Mouse (Mus musculus): ENCODE measurements around the gene Mylk3. TPM values are rescaled to one million over a fixed set of nuclear protein-coding genes. Genes with fewer than 3 reads are reported as not detected.

The Mylk3 gene
- polyA plus RNA-seq, 1 experiment from 2014 or later = 1.7 TPM

DNA sequence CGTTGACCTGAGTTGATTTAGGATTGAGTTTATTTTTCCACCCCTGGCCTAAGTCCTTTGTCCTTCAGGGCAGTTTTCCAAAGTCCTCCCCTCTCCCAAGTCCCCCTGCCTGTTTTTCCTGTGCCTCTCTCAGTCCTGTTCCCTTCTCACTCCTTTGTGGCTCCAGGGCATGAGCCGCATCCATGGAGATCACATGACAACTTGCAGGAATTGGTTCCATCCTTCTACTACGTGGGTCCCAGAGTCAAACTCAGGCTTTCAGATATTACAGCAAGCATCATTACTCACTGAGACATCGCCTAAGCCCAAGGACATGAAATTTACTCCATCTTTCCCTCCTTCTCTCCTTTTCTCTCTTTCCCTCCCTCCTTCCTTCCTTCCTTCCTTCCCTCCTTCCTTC, 23.9 kb downstream of the Mylk3 start:
- no peak overlapping the region for H3K27ac ChIP-seq (replicated peaks; ENCODE audit: low read depth, low read length)
- H3K4me1 ChIP-seq (ENCODE audit: control insufficient read depth, insufficient read depth, low read length) = peaks cover 8% of the 10 kb centered on the region; the same call in 1 of the 2 replicates
- no peak overlapping the region for H3K4me3 ChIP-seq (ENCODE audit: low read depth, low read length)
- no peak for DNase-seq (ENCODE audit: low spot score)
- H3K27me3 ChIP-seq (ENCODE audit: control insufficient read depth, insufficient read depth, low read length) = no peaks in the 10 kb centered on the region
- no peak for ATAC-seq (ENCODE audit: insufficient number of reproducible peaks, low FRiP score, low TSS enrichment, low read depth)
- H3K4me2 ChIP-seq (ENCODE audit: low read depth, severe bottlenecking) = no peak overlapping the region; the same call in 1 of the 2 replicates
- H3K36me3 ChIP-seq (ENCODE audit: control insufficient read depth, insufficient read depth, low read length) = no peaks in the 10 kb centered on the region
- H3K9ac ChIP-seq (ENCODE audit: low read length) = no peak overlapping the region
- H3K9me3 ChIP-seq (ENCODE audit: control insufficient read depth, low read length) = no peaks in the 10 kb centered on the region
- WGBS = 79% methylated on average over 4 of the region's 4 CpGs

DNA sequence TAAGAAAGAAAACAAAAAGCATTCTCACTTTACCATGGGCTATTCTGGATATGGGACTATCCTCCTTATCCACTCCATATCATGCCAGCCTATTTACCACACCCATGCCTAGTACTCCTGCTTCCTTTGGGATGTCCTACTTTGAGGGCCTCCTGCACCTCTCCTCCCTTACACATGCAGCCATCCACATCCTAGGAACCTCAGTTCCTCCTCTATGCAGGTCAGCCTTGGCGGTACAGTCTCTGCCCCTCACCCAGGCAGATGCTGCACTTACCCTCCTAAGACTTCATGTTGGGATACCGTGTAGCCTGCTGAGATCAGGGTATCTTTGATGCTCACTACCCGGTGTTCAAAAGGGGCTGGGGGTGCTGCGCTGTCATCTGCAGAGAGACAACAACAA, 32.9 kb downstream of the Mylk3 start:
- H3K27ac ChIP-seq (replicated peaks; ENCODE audit: low read depth, low read length) = no peak overlapping the region
- no peak overlapping the region for H3K9ac ChIP-seq (ENCODE audit: low read length)
- H3K4me3 ChIP-seq (ENCODE audit: low read depth, low read length) = no peak overlapping the region
- WGBS = 75% methylated on average over 4 of the region's 4 CpGs
- no peaks in the 10 kb centered on the region for H3K27me3 ChIP-seq (ENCODE audit: control insufficient read depth, insufficient read depth, low read length)
- DNase-seq (ENCODE audit: low spot score) (no peak), ATAC-seq (ENCODE audit: insufficient number of reproducible peaks, low FRiP score, low TSS enrichment, low read depth) (no peak)
- no peak overlapping the region for H3K4me2 ChIP-seq (ENCODE audit: low read depth, severe bottlenecking)
- H3K9me3 ChIP-seq (ENCODE audit: control insufficient read depth, low read length) = no peaks in the 10 kb centered on the region
- H3K4me1 ChIP-seq (ENCODE audit: control insufficient read depth, insufficient read depth, low read length) = no peaks in the 10 kb centered on the region
- H3K36me3 ChIP-seq (ENCODE audit: control insufficient read depth, insufficient read depth, low read length) = no peaks in the 10 kb centered on the region

DNA sequence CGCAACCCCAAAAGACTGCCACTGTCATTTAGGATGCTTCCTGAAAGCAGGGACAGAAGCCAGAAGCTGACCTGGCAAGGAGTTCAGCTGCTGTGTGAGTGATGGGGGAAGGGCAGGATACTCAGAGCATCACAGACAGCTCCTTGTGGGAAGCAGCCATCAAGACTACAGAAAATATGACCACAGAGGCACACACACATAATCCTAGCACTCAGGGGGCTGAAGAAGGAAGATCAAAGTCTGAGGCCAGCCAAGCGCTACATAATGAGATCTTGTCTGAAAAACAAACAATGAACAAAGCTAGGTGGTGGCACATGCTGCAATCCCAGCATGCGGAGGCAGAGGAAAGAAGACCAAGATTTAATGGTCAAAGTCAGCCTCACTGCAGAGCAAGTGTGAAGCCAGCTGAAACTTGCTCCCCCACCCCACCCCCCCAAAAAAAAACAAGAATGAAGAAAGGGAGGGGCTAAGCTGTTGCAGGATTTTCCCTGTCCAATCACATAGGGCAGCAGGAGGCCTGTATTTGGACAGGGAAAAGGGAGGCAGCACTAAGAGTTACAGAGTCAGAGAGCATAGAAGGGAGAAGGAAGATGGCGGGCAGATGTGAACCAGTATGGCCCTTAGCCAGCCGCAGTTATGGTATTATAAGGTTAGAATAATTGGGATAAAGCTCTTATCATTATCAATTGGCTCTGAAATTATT, 46.1 kb downstream of the Mylk3 start:
- no peaks in the 10 kb centered on the region for H3K4me1 ChIP-seq (ENCODE audit: control insufficient read depth, insufficient read depth, low read length)
- no peaks in the 10 kb centered on the region for H3K9me3 ChIP-seq (ENCODE audit: control insufficient read depth, low read length)
- no peak overlapping the region for H3K4me2 ChIP-seq (ENCODE audit: low read depth, severe bottlenecking)
- H3K27me3 ChIP-seq (ENCODE audit: control insufficient read depth, insufficient read depth, low read length) = no peaks in the 10 kb centered on the region
- H3K9ac ChIP-seq (ENCODE audit: low read length) = no peak overlapping the region
- 72% methylated on average over 5 of the region's 5 CpGs for WGBS
- DNase-seq (ENCODE audit: low spot score) (no peak), ATAC-seq (ENCODE audit: insufficient number of reproducible peaks, low FRiP score, low TSS enrichment, low read depth) (no peak)
- H3K4me3 ChIP-seq (ENCODE audit: low read depth, low read length) = no peak overlapping the region
- no peaks in the 10 kb centered on the region for H3K36me3 ChIP-seq (ENCODE audit: control insufficient read depth, insufficient read depth, low read length)
- no peak overlapping the region for H3K27ac ChIP-seq (replicated peaks; ENCODE audit: low read depth, low read length)

DNA sequence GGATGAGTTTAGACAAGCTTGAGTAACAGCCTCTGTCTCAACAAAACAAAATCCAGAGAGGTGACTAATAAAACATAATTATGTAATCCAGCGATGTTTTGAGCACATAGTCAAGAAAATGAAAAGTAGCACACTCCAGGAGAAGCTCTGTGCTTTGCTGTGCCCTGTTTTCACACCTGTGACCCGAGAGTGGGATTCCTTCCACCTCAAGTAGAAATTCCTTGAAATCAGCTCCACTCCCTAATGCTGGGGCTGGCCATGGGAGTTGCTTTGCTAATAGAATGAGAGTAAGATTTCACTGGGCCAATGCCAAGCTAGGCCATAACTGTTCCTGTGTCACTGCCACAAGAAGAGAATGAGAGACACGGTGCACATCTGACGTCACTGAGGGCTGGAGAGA, 48.5 kb downstream of the Mylk3 start:
- no peaks in the 10 kb centered on the region for H3K9me3 ChIP-seq (ENCODE audit: control insufficient read depth, low read length)
- H3K4me3 ChIP-seq (ENCODE audit: low read depth, low read length) = no peak overlapping the region
- WGBS = 79% methylated on average over 4 of the region's 4 CpGs
- no peaks in the 10 kb centered on the region for H3K36me3 ChIP-seq (ENCODE audit: control insufficient read depth, insufficient read depth, low read length)
- H3K27me3 ChIP-seq (ENCODE audit: control insufficient read depth, insufficient read depth, low read length) = no peaks in the 10 kb centered on the region
- no peak for DNase-seq (ENCODE audit: low spot score)
- H3K27ac ChIP-seq (replicated peaks; ENCODE audit: low read depth, low read length) = no peak overlapping the region
- H3K4me1 ChIP-seq (ENCODE audit: control insufficient read depth, insufficient read depth, low read length) = no peaks in the 10 kb centered on the region
- H3K9ac ChIP-seq (ENCODE audit: low read length) = no peak overlapping the region
- H3K4me2 ChIP-seq (ENCODE audit: low read depth, severe bottlenecking) = no peak overlapping the region
- no peak for ATAC-seq (ENCODE audit: insufficient number of reproducible peaks, low FRiP score, low TSS enrichment, low read depth)

DNA sequence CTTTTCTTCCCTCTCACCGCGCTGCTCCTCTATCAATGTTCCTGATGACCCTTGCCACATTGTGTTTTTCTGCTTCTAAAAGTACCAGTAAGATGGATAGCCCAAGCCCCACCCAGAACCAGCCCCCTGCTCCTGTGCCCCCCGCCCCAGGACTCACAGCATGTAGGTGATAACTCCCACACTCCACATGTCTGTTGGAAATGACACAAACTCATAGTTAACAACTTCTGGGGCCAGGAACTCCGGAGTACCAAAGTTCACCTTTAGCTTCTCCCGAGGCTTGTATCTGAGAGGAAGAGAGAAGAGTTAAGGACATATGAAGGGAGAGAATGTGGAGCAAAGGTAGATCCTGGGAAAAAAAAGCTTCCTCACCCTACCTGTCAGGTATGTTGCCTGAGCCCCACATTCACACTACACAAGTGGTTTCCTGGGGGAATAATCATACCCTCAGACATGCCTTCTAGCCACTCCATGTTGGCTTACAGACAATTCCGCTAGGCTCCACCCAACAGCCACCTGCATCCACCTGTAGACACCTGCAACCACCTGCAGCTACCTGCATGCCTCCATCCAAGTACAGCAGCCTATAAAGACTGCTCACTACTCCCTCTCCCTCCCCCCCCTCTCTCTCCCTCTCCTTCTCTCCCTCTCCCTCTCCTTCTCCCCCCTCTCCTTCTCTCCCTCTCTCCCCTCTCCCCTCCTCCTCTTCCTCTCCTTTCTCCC, 49.8 kb downstream of the Mylk3 start:
- Histone ChIP-seq H3K36me3 (ENCODE audit: control insufficient read depth, insufficient read depth, low read length) (no peaks in the 10 kb centered on the region), H3K27me3 (ENCODE audit: control insufficient read depth, insufficient read depth, low read length) (no peaks in the 10 kb centered on the region), H3K9me3 (ENCODE audit: control insufficient read depth, low read length) (no peaks in the 10 kb centered on the region), H3K27ac (replicated peaks; ENCODE audit: low read depth, low read length) (no peak overlapping the region), H3K4me3 (ENCODE audit: low read depth, low read length) (no peak overlapping the region), H3K4me1 (ENCODE audit: control insufficient read depth, insufficient read depth, low read length) (no peaks in the 10 kb centered on the region), H3K9ac (ENCODE audit: low read length) (no peak overlapping the region), H3K4me2 (ENCODE audit: low read depth, severe bottlenecking) (no peak overlapping the region)
- ATAC-seq (ENCODE audit: insufficient number of reproducible peaks, low FRiP score, low TSS enrichment, low read depth) = no peak
- DNase-seq (ENCODE audit: low spot score) = no peak
- WGBS = 69% methylated on average over 6 of the region's 6 CpGs

DNA sequence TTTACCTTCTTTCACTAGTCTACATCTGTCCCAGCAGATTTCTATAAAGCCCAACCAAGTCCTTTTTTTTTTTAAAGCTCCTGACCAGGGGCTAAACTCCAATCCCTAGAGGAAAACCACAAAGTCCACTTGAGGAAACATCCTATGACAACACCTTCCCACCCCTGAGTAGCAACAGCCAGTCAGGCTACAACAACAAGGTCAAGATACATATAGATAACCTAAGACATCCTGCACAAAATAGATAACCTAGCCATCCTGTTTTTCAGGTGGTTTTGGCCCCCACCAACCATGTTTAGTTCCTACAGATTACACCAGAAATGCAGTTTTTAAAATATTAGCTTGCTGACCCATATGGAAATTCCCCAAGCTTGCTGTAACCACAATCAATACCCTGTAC, 51.0 kb downstream of the Mylk3 start:
- Histone ChIP-seq H3K27ac (replicated peaks; ENCODE audit: low read depth, low read length) (no peak overlapping the region), H3K36me3 (ENCODE audit: control insufficient read depth, insufficient read depth, low read length) (no peaks in the 10 kb centered on the region), H3K4me3 (ENCODE audit: low read depth, low read length) (no peak overlapping the region), H3K27me3 (ENCODE audit: control insufficient read depth, insufficient read depth, low read length) (no peaks in the 10 kb centered on the region), H3K9ac (ENCODE audit: low read length) (no peak overlapping the region), H3K9me3 (ENCODE audit: control insufficient read depth, low read length) (no peaks in the 10 kb centered on the region), H3K4me2 (ENCODE audit: low read depth, severe bottlenecking) (no peak overlapping the region), H3K4me1 (ENCODE audit: control insufficient read depth, insufficient read depth, low read length) (no peaks in the 10 kb centered on the region)
- DNase-seq (ENCODE audit: low spot score) (no peak), ATAC-seq (ENCODE audit: insufficient number of reproducible peaks, low FRiP score, low TSS enrichment, low read depth) (no peak)

DNA sequence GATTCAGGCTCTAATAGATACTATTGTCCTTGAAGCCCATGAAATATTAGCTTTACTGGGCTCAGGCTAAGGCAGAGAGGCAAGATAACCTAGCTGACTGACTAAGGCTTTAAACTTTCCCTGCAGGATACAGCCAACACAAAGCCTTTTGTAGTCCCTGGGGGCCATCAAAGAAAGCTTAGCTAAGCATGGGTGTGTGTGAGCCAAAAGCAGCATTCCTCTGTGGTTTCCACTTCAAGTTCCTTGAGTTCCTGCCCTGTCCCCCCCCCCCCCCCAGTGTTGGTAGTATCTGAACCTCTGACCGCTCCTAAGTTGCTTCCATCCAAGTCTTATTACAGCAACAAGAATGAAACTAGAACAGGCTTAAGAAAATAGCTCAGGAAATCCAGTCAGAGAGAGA, 56.6 kb downstream of the Mylk3 start:
- Histone ChIP-seq H3K27ac (replicated peaks; ENCODE audit: low read depth, low read length) (no peak overlapping the region), H3K9ac (ENCODE audit: low read length) (no peak overlapping the region), H3K36me3 (ENCODE audit: control insufficient read depth, insufficient read depth, low read length) (no peaks in the 10 kb centered on the region; the same call in 1 of the 2 replicates), H3K9me3 (ENCODE audit: control insufficient read depth, low read length) (no peaks in the 10 kb centered on the region), H3K4me1 (ENCODE audit: control insufficient read depth, insufficient read depth, low read length) (no peaks in the 10 kb centered on the region), H3K27me3 (ENCODE audit: control insufficient read depth, insufficient read depth, low read length) (no peaks in the 10 kb centered on the region), H3K4me2 (ENCODE audit: low read depth, severe bottlenecking) (no peak overlapping the region), H3K4me3 (ENCODE audit: low read depth, low read length) (no peak overlapping the region)
- DNase-seq (ENCODE audit: low spot score) (no peak), ATAC-seq (ENCODE audit: insufficient number of reproducible peaks, low FRiP score, low TSS enrichment, low read depth) (no peak)
- 87% methylated on average over 1 of the region's 1 CpGs for WGBS

DNA sequence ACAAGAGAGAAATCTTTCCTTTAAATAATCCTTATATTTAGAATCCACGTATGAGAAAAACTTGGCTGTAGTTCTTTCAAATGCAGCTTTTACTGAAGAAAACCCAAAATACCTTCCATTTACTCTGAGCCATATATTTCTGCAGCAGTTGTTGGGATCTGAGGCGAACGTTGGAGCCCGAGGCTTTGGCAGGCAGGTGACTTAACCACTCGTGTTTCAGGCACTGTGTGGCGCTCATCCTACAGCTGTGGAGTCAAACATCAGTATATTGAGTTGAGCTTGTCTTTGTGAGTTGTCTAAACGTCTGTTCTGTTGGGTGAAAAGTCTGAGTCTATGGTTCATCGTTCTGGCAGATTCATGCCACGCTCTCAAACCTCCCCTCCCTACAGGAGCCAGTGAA, 59.1 kb downstream of the Mylk3 start:
- Histone ChIP-seq H3K4me1 (ENCODE audit: control insufficient read depth, insufficient read depth, low read length) (no peaks in the 10 kb centered on the region), H3K27me3 (ENCODE audit: control insufficient read depth, insufficient read depth, low read length) (no peaks in the 10 kb centered on the region), H3K27ac (replicated peaks; ENCODE audit: low read depth, low read length) (no peak overlapping the region), H3K9ac (ENCODE audit: low read length) (no peak overlapping the region), H3K4me2 (ENCODE audit: low read depth, severe bottlenecking) (no peak overlapping the region), H3K9me3 (ENCODE audit: control insufficient read depth, low read length) (no peaks in the 10 kb centered on the region), H3K36me3 (ENCODE audit: control insufficient read depth, insufficient read depth, low read length) (no peaks in the 10 kb centered on the region; the same call in 1 of the 2 replicates), H3K4me3 (ENCODE audit: low read depth, low read length) (no peak overlapping the region)
- ATAC-seq (ENCODE audit: insufficient number of reproducible peaks, low FRiP score, low TSS enrichment, low read depth) (no peak), DNase-seq (ENCODE audit: low spot score) (no peak)
- WGBS = 78% methylated on average over 9 of the region's 9 CpGs
